Mouse (Mus musculus) frontal cortex, adult (tissue): Measurements from ENCODE around the gene Galk2.

Experiments used
- ATAC-seq: cut with Nextera tagmentation; 2 replicates; pipeline ENCODE4 v1.9.2; 2017; ENCODE audit warnings: mild to moderate bottlenecking, moderate library complexity, mixed read lengths; ENCODE audit not compliant: low TSS enrichment

Gene Galk2

GRCm38 (mm10) chr2:125941111-125941785 is 82.3 kb downstream of the Galk2 start:
- peak; percentile 96 for ATAC-seq

DNA sequence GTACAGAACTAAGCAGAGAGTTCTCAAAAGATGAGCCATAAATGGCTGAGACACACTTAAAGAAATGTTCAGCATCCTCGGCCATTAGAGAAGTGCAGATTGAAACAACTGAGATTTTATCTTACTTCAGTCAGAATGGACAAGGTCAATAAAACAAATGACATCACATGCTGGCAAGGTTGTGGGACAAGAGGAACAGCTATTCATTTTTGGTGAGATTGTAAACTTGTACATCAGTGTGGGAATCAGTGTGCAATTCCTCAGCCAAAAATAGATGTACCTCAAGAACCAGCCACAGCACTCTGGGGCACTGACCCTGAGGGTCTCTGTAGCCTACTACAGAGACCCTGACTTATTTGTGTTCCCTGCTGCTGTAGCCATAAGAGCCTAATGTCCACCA is 84.4 kb downstream of the Galk2 start:
- ATAC-seq = no peak

DNA sequence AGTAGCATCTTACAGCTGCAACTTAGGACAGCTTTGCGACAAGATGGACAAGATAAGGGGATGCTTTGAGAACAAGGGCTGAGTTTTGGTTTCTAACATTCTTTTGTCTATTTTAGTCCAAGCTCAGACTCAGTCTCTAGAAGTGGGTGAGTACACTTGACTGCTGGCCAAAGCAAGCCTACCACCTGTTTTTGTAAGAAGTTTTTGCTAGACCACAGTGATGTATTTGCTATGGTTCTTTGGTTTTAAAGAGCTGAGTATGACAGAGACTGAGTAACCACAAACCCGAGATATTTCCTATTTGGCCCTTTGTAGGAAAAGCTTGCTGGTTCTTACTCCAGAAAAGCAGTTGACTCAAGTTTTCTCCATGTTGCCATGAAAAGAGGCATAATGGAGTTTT is 89.3 kb downstream of the Galk2 start:
- ATAC-seq = peak; percentile 83

GRCm38 (mm10) chr2:125968811-125969210 is 109.9 kb downstream of the Galk2 start:
- no peak for ATAC-seq

GRCm38 (mm10) chr2:125973207-125973606 is 114.3 kb downstream of the Galk2 start:
- ATAC-seq = no peak

GRCm38 (mm10) chr2:125975206-125975605 is 116.3 kb downstream of the Galk2 start:
- ATAC-seq = no peak

- ATAC-seq = no peak
Measured at GRCm38 (mm10) chr2:125975808-125976345, 117.0 kb downstream of the Galk2 start.

- no peak for ATAC-seq
Measured at GRCm38 (mm10) chr2:126002291-126002690, 143.4 kb downstream of the Galk2 start.

DNA sequence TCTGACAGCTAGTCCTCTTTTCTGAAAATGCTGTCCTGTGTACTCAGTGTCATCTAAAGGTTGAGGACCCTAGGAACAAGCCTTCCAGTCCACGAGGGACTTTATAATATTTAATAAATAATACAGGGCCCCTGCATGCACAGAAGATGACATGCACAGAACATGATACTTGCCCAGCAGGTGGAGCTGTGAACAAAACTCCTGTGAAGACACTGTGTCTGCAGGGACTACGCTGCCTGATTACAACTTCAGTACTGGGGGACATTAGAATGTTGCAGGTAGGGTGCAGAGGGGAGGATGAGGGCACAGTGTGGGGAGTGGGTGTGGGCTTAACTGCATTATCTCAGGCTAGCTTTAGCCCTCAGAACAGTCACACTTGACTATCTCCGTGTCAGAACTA is 147.2 kb downstream of the Galk2 start:
- peak; percentile 94 for ATAC-seq

DNA sequence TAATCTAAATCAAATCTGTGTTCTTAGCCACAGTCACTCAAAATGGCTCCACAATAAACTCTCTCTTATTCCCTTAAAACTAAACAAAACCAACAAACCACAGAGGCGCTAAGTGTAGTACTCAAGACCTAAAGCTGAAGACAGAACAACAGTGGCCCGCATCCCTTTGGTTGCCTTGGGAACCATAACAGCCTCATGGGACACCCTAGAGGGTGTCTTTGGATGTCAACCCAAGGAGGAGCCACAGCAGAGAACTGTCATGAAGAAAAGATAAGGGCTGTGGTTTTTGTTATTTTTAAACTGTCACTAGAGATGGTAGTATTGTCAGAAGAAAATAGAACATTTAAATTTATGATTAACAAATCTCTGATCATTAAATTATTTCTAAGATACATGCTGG is 147.8 kb downstream of the Galk2 start:
- no peak for ATAC-seq

- ATAC-seq = no peak
Measured at GRCm38 (mm10) chr2:126014989-126015710, 156.2 kb downstream of the Galk2 start.

GRCm38 (mm10) chr2:126015763-126016473 is 157.0 kb downstream of the Galk2 start:
- no peak for ATAC-seq

DNA sequence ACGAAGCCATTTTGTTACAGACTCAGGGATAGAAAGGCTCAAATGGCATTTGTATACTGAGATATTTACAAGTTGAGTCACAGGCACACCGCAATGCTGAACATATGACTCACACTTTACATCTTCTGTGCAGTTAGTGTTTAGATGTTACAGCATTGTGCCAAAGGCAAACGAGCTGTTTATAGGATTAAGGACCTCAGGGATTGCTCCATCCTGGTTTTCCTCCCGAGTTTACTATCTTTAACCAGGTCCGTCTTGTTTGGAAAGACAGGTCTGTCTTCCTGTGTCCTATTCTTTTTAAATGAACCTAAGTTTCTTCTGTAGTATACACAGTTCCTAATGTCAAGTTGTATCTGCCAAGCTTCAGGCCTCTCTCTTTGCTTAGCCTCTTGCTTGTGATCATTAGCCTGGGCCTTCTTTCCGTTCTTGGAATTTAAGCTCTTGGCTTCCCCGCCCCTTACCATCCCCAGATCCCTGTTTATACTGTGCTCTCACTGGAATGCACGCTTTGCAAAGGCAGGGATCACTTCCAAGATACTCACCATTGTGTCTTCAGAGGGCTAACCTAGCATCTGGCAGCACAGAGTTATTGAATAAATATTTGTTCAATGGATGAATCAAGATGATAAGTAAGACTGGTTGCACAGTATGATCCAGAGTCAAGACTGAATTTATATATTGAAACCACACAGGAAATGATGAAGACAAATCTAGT is 172.4 kb downstream of the Galk2 start:
- ATAC-seq = no peak

DNA sequence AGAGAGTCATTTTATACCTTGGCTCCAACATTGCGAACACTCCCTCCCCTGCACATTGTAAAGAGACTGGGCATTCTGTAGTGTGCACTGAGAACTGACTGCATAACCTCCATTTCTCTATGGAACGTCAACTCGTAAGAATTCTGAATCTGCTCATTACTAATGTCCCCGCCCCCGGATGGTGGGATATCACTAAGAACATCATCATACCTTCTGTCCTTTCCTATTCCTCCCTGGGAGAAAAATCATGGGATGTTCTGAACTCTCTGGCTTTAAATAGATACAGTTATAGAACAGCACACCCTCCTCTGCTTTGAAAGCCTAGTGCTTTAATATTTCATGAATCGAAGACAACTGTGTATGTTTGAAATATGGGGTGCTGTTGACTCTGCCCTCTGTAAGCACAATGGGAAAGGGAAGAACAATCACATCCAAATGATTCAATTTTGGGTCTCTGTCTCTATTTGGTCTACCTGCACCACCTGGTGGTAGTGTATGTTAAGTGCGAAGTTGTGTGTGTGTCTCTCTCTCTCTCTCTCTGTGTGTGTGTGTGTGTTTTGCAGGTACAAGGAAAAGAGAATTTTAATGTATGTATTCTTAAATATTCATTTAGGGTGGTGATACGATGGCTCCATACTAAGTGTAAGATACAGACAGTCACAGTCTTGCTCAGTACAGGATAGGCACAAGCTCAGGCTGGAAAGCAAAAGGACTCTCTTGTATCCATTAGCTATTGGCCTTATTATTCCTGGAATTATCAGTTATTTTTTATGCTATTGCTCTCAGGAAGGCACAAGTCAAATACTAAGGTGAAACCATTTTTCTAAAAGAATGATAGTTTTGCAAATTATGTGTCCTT is 174.4 kb downstream of the Galk2 start:
- ATAC-seq = peak; percentile 59
